Mouse (Mus musculus): Measurements from ENCODE around the gene Gtf2f2. TPM values are rescaled to one million over a fixed set of nuclear protein-coding genes. Genes with fewer than 3 reads are reported as not detected.

Gtf2f2 gene
- polyA plus RNA-seq (2015; fragmentation: Nextera tagmentation; extraction: Ambion mirVana), result 25.8 and 26.2 TPM in 2 replicates

GRCm38 (mm10) chr14:76010102-76011061, at the start of gene Gtf2f2:
Gene Gtf2f2, minus strand, starts transcription at chr14:76010865.
- H3K27ac ChIP-seq (ENCODE audit: low read depth, low read length), result peak within 1 kb of the TSS; percentile 88
- peak within 1 kb of the TSS; percentile 70 for H3K4me2 ChIP-seq (replicated peaks; ENCODE audit: low read depth)
- no peaks in the 10 kb centered on the region for H3K9me3 ChIP-seq (ENCODE audit: control insufficient read depth)
- H3K4me1 ChIP-seq (replicated peaks; ENCODE audit: control insufficient read depth, insufficient read depth, low read length), result peaks cover 5% of the 10 kb centered on the region; the same call in 1 of the 2 replicates
- under 1% methylated on average over 67 of the region's 67 CpGs for WGBS
- peak; percentile 91 for ATAC-seq
- no peaks in the 10 kb centered on the region for H3K27me3 ChIP-seq (replicated peaks; ENCODE audit: control insufficient read depth, insufficient read depth, low read length)
- H3K36me3 ChIP-seq (ENCODE audit: control insufficient read depth, insufficient read depth), result no peaks in the 10 kb centered on the region
- no peak for TF ChIP-seq CTCF (IDR thresholded peaks at IDR 0.05; ENCODE audit: low read depth)
- peak within 1 kb of the TSS; percentile 84 for H3K4me3 ChIP-seq (ENCODE audit: low read depth, low read length)
- peak within 1 kb of the TSS; percentile 81 for H3K9ac ChIP-seq (ENCODE audit: low read depth, low read length)

GRCm38 (mm10) chr14:76059441-76059840, 48.8 kb upstream of the Gtf2f2 start:
- ATAC-seq, result no peak
- Histone ChIP-seq H3K4me1 (replicated peaks; ENCODE audit: control insufficient read depth, insufficient read depth, low read length) (no peaks in the 10 kb centered on the region), H3K4me2 (replicated peaks; ENCODE audit: low read depth) (no peak overlapping the region), H3K36me3 (ENCODE audit: control insufficient read depth, insufficient read depth) (no peaks in the 10 kb centered on the region), H3K9ac (ENCODE audit: low read depth, low read length) (no peak overlapping the region), H3K27me3 (replicated peaks; ENCODE audit: control insufficient read depth, insufficient read depth, low read length) (no peaks in the 10 kb centered on the region), H3K4me3 (ENCODE audit: low read depth, low read length) (no peak overlapping the region), H3K9me3 (ENCODE audit: control insufficient read depth) (no peaks in the 10 kb centered on the region), H3K27ac (ENCODE audit: low read depth, low read length) (no peak overlapping the region)
- no peak for TF ChIP-seq CTCF (IDR thresholded peaks at IDR 0.05; ENCODE audit: low read depth)
- WGBS, result 78% methylated on average over 5 of the region's 5 CpGs

- ATAC-seq, result no peak
- no peaks in the 10 kb centered on the region for H3K27me3 ChIP-seq (replicated peaks; ENCODE audit: control insufficient read depth, insufficient read depth, low read length)
- no peak overlapping the region for H3K9ac ChIP-seq (ENCODE audit: low read depth, low read length)
- no peaks in the 10 kb centered on the region for H3K36me3 ChIP-seq (ENCODE audit: control insufficient read depth, insufficient read depth)
- no peak for TF ChIP-seq CTCF (IDR thresholded peaks at IDR 0.05; ENCODE audit: low read depth)
- no peak overlapping the region for H3K27ac ChIP-seq (ENCODE audit: low read depth, low read length)
- WGBS, result 72% methylated on average over 11 of the region's 11 CpGs
- H3K4me1 ChIP-seq (replicated peaks; ENCODE audit: control insufficient read depth, insufficient read depth, low read length), result no peaks in the 10 kb centered on the region
- no peaks in the 10 kb centered on the region for H3K9me3 ChIP-seq (ENCODE audit: control insufficient read depth)
- H3K4me2 ChIP-seq (replicated peaks; ENCODE audit: low read depth), result no peak overlapping the region
- H3K4me3 ChIP-seq (ENCODE audit: low read depth, low read length), result no peak overlapping the region
Measured at GRCm38 (mm10) chr14:76053726-76054125, 43.1 kb upstream of the Gtf2f2 start.

- H3K4me2 ChIP-seq (replicated peaks; ENCODE audit: low read depth), result no peak overlapping the region
- no peak for ATAC-seq
- no peaks in the 10 kb centered on the region for H3K27me3 ChIP-seq (replicated peaks; ENCODE audit: control insufficient read depth, insufficient read depth, low read length)
- no peaks in the 10 kb centered on the region for H3K4me1 ChIP-seq (replicated peaks; ENCODE audit: control insufficient read depth, insufficient read depth, low read length)
- H3K9ac ChIP-seq (ENCODE audit: low read depth, low read length), result no peak overlapping the region
- no peaks in the 10 kb centered on the region for H3K36me3 ChIP-seq (ENCODE audit: control insufficient read depth, insufficient read depth)
- H3K27ac ChIP-seq (ENCODE audit: low read depth, low read length), result no peak overlapping the region
- 82% methylated on average over 7 of the region's 7 CpGs for WGBS
- TF ChIP-seq CTCF (IDR thresholded peaks at IDR 0.05; ENCODE audit: low read depth), result no peak
- no peak overlapping the region for H3K4me3 ChIP-seq (ENCODE audit: low read depth, low read length)
- no peaks in the 10 kb centered on the region for H3K9me3 ChIP-seq (ENCODE audit: control insufficient read depth)
Measured at GRCm38 (mm10) chr14:76051966-76052365, 41.3 kb upstream of the Gtf2f2 start.

- no peaks in the 10 kb centered on the region for H3K4me1 ChIP-seq (replicated peaks; ENCODE audit: control insufficient read depth, insufficient read depth, low read length)
- TF ChIP-seq CTCF (IDR thresholded peaks at IDR 0.05; ENCODE audit: low read depth), result no peak
- no peak overlapping the region for H3K4me2 ChIP-seq (replicated peaks; ENCODE audit: low read depth)
- no peaks in the 10 kb centered on the region for H3K27me3 ChIP-seq (replicated peaks; ENCODE audit: control insufficient read depth, insufficient read depth, low read length)
- 60% methylated on average over 1 of the region's 1 CpGs for WGBS
- no peaks in the 10 kb centered on the region for H3K9me3 ChIP-seq (ENCODE audit: control insufficient read depth)
- H3K27ac ChIP-seq (ENCODE audit: low read depth, low read length), result no peak overlapping the region
- no peak overlapping the region for H3K9ac ChIP-seq (ENCODE audit: low read depth, low read length)
- H3K4me3 ChIP-seq (ENCODE audit: low read depth, low read length), result no peak overlapping the region
- no peak for ATAC-seq
- H3K36me3 ChIP-seq (ENCODE audit: control insufficient read depth, insufficient read depth), result no peaks in the 10 kb centered on the region
Measured at GRCm38 (mm10) chr14:76045767-76046166, 35.1 kb upstream of the Gtf2f2 start.

- H3K4me2 ChIP-seq (replicated peaks; ENCODE audit: low read depth), result no peak overlapping the region
- H3K4me1 ChIP-seq (replicated peaks; ENCODE audit: control insufficient read depth, insufficient read depth, low read length), result no peaks in the 10 kb centered on the region
- no peak for TF ChIP-seq CTCF (IDR thresholded peaks at IDR 0.05; ENCODE audit: low read depth)
- ATAC-seq, result no peak
- H3K4me3 ChIP-seq (ENCODE audit: low read depth, low read length), result no peak overlapping the region
- no peak overlapping the region for H3K9ac ChIP-seq (ENCODE audit: low read depth, low read length)
- H3K27me3 ChIP-seq (replicated peaks; ENCODE audit: control insufficient read depth, insufficient read depth, low read length), result no peaks in the 10 kb centered on the region
- 66% methylated on average over 3 of the region's 3 CpGs for WGBS
- H3K27ac ChIP-seq (ENCODE audit: low read depth, low read length), result no peak overlapping the region
- no peaks in the 10 kb centered on the region for H3K9me3 ChIP-seq (ENCODE audit: control insufficient read depth)
- no peaks in the 10 kb centered on the region for H3K36me3 ChIP-seq (ENCODE audit: control insufficient read depth, insufficient read depth)
Measured at GRCm38 (mm10) chr14:76044164-76044557, 33.5 kb upstream of the Gtf2f2 start.
